Mouse (Mus musculus) right cerebral cortex, adult 2 months (tissue): ENCODE measurements around the gene Ric8b.
A peak's percentile ranks its signal among the peaks of the same experiment; 100 is the strongest.

Experiments used
- DNase-seq, 2 experiments: peaks; one replicate each; pipeline ENCODE4 v3.0.0; 2021 to 2022; ENCODE audit warnings: low spot score in 2 of 2

Gene Ric8b

DNA sequence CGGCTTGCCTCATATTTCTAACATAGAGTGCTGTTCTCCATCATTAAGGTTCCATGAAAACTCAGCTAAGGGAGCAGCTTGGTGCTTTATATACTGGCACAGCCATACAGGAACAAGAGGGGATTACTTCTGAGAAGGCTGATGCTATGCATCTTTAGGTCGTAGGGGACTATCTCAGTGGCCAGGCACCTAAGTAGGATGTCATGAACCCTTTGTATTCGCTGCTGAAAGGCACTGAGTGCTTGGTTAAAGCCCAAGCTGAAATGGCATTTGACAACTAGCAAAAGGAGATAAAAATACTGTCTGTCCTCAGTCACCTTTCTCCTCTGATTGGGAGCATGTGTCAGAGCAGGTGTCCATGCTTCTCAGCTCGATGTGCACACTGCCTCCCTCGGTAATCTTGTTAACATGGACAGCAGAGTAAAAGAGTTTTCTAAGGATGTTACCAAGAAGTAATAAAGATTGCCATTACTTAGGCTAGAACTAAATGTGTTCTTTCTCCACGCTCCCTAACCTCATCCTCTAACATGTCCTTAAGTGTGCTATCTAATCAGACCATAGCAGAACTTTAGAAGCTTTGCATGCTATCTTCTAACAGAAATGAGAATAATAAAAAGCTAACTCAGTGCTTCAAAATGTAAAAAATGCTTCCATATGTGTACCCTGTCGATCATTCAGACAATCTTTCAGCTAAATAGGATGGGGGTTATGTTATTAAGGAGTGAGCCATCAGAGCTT, 89.3 kb downstream of the Ric8b start:
- DNase-seq, result no peak

DNA sequence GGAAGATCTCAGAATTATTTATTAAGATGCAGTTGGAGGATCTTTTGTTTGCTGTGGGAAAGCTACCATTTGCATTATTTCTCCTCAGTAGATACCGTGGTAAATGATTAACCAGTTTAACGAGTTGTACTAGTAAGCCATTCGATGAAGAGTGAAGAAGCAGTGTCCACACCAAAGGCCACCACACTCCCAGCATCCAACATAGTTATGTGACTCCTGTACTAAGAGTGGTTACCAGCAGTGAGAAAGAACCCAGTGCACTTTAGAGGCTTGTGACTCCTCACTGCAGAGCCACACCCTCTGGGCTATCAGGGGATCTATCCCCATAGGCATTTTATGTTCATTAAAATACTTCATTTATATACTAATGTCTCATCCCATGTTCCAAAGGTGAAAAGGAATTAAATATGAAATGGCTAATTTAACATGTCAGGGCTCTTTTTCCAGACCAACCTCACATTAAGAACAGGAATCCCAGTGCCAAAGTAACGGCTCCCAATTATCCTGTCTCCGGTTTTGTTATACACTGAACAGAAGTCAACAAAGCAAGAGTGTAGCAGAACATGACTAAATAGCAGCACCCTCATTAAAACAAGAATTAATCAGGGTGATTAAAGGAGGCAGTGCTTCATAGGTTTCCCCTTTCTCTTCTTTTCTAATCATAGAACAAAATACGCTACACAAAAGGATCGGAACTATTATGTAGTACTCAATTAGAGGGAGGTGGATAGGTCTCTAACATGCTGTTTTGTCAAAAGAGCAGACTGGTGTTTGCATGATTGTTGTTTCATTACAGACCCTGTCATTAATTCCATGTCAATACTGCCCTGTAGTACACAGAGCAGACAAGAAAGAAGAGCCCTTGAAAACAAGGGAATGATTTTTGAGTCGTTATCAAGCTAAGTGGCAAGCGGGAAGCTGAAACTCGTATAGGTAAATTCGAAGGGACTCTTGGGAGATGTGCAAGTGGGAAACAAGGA, 90.7 kb downstream of the Ric8b start:
- DNase-seq, result no peak

DNA sequence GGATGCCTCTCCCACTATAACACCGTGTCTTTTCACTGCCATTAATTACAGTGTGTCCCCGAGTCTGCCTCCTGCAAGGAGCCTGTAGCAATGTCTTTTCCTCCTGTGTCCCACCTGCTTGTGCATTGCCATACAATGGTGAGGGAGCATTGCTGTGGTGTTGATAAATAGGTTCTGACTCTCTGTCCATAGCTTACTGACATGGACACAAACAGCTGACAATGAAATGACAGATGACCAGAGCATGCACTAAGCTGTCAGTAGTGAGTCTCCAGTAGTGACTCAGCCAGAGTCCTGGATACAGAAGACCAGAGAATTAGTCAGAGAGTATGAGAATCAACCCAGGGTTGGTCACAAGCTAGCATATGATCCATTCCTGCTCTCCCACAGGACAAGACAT, 93.7 kb downstream of the Ric8b start:
- no peak for DNase-seq

GRCm38 (mm10) chr10:85013464-85013863, 96.0 kb downstream of the Ric8b start:
- peak; percentile 46 to 50 for DNase-seq

GRCm38 (mm10) chr10:85013924-85014428, 96.6 kb downstream of the Ric8b start:
- no peak for DNase-seq

- no peak for DNase-seq
These were observed 97.1 kb downstream of the Ric8b start for GRCm38 (mm10) chr10:85014456-85014976.

- DNase-seq, result no peak
These were observed 105.4 kb downstream of the Ric8b start for GRCm38 (mm10) chr10:85022647-85023312.

DNA sequence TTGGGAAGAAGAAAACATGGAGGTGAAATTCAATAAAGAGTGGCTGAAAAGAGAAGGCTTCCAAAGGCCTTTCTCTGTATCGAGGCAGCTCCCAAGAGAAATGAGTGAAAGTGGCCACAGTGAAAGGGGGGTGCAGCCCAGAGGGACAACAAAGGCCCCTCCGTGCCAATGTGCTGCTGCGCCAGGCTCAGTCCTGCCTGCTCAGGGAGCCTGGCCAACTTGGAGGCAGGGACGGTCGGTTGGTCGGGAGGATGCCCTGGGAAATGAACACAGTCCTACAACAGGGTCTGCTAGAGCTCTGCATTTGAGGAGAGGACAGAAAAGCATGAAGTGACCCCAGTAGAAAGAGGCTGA, 105.9 kb downstream of the Ric8b start:
- DNase-seq, result no peak

DNA sequence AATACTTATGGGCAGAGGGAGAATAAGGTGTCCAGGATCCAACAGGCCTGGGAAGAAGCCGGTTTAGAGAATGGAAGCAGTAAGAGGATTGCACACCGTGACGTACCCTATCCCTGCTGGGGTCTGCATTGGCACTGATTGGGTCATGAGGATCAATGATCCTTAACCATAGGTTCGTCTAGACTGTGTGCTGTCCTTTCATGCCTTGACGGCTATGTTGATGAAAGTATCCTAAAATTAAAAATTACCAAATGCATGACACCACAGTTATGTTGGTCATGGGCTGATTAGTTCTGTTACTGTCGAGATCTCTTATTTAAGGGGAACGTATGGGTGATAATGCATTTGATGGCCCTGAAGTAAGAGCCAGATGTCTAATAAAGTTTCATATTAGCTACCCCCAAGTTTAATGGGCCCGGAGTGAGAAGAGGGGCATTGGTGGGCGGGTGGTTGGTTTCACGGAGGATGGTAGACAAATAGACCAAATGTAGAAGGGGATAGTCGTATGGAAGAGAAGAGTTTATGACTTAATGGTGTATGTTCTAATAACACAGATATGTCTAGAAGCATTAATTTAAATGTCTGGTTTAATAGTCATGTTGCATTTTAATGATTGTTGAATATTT, 108.5 kb downstream of the Ric8b start:
- no peak for DNase-seq

- DNase-seq, result no peak
These were observed 110.3 kb downstream of the Ric8b start for GRCm38 (mm10) chr10:85027619-85028175.

DNA sequence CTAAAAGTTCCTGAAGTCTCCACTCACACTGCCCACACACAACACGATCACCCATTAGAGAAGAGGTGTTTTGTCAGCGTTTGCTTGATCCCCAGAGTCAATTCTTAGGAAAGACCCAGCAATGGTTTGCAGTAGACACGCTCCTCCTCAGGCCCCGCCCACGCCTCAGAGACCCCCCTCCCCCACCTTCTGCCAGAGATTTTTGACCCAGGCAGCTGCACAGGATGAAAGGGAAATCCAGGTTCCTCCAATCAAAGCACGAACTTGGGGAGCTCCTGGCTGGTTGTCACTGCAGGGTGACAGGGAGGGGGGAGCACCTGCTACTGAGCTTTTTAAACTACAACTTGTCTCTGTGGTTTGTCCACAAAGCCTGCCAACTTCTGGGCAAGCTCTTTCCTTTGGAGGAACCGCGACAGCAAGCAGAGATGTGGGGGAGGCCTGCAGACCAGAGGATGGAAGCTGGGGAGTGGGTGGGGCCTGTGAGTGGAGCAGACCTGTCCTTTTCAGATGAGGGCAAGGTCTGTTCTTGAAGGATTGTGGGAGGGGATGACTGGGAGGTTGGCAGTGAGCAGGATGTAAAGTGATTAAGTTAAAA, 117.8 kb downstream of the Ric8b start:
- DNase-seq, result no peak

GRCm38 (mm10) chr10:85038147-85038546, 120.7 kb downstream of the Ric8b start:
- DNase-seq, result no peak

- no peak for DNase-seq
These were observed 121.4 kb downstream of the Ric8b start for GRCm38 (mm10) chr10:85038852-85039251.

DNA sequence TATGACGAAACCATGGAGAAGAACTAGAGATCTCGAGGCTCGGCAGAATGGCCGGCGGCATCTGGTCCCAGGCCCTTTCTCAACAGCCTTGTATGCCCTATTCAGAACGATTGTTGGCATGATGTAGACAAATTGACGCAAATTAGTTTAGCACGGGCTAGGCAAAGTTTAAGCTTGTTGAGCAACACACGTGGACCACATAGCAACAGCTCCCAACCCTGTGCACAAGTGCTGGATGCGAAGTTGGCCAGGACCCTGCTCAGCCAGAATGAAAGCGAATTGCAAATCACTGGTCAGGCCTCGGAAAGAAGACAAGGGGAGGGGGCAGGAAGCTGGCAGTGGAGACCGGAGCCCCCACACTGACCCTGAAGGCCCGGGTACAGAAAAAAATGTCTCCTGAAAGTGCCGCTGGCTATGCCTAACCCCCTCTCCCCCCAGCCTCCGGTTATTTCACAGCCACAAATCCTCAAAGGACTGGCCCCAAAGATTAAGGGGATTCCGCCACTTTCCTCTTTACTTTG, 126.8 kb downstream of the Ric8b start:
- no peak for DNase-seq

DNA sequence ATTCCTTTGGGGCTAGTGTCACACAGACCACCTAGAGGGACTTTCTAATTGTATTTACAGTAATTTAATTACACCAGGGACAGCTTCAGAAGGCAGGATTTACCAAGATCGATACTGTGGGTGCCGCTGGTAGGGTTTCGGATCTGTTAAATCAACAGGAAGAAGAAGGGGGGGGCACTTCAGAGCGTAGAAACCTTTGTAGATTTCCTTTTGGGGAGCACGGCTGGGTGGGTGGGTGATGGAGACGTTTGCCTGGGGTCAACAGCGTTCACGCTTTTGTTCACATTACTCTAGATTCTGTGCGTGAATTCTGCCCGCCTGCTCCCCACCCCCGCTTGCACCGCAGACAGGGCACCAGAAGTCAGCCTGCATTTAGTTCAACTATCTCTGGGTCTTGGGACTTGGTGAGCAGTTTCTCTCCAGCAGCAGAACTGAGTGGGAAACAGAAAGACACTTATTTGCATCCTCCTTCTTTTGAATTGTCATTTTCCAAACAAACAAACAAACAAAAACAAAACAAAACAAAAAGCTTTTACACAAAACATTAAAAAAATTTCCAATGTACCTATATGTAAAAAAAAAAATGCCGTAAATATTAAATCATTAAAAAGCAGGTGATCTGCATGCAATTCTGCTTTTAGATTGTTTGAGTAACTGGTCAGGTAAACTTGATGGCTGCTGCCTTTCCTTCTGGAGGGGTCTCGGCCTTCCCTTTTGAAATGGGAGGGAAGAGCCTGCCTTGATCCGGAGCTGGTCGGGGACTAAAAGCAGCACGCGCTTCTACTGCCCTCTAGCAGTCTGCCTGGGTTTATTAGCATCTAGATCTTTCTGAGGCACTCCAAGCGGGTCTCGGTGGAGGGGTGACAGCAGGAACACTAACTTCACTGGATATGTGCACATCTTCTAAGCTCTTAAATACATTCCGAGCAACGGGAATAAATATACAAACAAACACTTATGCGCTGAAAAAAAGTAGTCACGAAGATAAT, 127.6 kb downstream of the Ric8b start:
- peak; percentile 47 to 50 for DNase-seq

GRCm38 (mm10) chr10:85046585-85046984, 129.2 kb downstream of the Ric8b start:
- peak; percentile 28 to 40 for DNase-seq

DNA sequence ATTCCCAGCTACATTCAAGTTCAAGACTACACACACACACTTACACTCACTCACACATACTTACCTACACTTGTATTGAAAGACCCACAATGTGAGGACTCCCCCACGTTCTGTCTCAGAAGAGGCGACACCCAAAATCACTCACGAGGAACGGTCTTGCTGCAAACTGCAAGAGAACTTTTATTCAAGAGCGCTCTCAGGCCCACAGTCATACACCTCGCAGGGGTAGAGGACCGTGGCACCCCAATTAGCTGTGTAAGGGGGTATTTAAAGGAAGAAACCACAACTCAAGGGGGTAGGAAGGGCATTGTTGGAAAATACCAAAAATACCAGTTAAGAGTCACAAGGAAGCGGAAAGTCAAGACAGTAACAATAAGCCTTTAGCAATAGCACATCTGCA, 130.6 kb downstream of the Ric8b start:
- DNase-seq, result no peak

- DNase-seq, result no peak
These were observed 133.3 kb downstream of the Ric8b start for GRCm38 (mm10) chr10:85050668-85051208.

DNA sequence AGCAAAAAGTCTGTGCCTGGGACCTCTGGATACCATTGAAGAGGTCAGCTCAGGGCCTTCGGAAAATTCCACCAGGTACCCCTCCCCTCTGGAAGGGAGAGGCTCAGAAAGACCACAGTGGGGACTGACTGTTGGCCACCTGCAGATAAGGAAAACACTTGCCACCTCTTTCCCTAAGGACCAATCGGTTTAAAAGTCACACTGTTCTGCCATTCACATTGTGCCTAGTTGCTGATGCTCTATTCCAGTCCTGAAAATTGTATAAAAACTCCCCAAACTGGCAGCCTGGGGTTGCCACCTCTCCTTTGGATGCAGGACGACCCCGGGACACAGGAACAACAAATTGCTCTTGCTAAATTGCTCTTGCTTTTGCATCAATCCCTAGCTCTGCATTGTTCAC, 135.0 kb downstream of the Ric8b start:
- DNase-seq, result no peak
